Mouse (Mus musculus): ENCODE results near the gene Krtap5-2.
"Not testable (repeated sequence)": the region's sequence is repeated elsewhere in the genome, so short reads cannot be mapped to it uniquely, and the experiment has no call there.

The Krtap5-2 gene

DNA sequence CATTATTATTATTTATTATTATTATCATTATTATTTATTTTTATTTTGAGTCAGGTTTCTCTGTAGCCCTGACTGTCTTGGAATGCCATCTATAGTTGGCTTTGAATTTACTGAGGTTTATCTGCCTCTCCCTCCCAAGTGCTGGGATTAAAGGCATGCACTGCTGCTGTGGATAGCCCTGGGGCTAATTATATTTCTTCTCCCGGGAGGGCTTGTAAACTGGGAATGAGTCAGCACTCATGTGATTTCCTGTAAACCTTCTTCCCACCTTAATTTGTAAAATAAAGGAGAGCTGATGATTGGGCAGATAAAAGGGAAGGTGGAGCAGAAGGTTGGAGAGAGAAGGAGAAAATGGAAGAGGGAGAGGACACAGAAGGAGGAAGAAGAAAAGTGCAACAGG is 35.1 kb downstream of the Krtap5-2 start:
- no peak for DNase-seq (ENCODE audit: low spot score in 2 of 2)

DNA sequence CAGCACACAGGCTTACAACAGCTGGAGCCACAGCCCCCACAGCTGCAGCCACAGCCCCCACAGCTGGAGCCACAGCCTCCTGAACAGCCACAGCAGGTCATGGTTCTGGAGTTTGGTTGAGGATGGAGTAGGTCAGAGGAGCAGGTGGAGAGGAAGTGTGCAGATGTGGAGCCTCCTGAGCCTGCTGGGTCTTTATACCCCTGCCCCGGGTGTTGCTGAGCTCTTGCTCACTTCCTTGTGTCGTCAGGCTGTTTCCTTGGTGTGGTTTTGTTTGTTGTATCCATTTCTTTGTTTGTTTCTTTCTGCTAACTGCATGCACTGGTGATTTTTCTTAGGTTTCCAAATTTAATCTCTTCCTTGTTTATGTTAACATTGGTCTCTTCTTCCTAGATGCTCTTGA is 39.9 kb downstream of the Krtap5-2 start, which contains the start of gene Gm39115:
TSS of gene Gm39115 (minus strand) at position 101 of the 400 bp plus-strand sequence.
- not testable (repeated sequence) for DNase-seq (ENCODE audit: low spot score in 2 of 2)

DNA sequence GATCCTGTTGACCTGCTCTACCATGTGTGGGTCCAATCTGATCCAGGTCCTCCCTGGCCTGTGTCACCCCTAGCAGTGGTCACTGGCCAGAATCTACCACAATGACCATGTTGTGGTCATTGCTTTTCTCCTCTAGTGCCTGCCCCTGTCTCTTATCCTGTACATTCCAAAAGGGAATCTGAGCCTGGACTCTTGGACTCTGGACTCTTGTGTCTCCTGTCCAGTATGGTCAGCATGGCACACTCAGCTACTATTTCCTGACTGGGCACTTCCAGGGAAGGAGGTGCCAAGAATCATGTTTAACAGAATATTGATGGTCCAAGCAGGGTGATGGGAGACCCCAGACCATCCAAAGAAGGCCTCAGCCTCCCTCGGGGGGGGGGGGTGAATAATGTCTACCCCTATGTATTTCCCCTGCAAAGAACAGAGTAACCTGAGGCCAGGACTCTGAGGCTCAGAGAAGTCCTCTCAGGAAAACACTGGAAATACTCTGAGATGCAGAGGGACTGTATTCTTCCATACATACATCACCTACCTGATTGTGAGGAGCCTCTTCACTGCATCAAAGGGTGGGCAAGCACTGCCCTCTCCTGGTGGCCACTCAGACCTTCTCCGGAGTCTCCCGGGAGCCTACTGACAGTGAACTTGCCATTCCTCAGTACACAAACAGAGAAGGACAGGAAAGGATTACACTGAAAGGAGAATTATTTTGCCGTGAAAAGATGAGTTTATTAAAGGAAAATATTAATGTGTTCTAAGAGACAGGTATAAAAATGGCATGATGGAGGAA is 41.4 kb downstream of the Krtap5-2 start:
- no peak for DNase-seq (ENCODE audit: low spot score in 2 of 2)

DNA sequence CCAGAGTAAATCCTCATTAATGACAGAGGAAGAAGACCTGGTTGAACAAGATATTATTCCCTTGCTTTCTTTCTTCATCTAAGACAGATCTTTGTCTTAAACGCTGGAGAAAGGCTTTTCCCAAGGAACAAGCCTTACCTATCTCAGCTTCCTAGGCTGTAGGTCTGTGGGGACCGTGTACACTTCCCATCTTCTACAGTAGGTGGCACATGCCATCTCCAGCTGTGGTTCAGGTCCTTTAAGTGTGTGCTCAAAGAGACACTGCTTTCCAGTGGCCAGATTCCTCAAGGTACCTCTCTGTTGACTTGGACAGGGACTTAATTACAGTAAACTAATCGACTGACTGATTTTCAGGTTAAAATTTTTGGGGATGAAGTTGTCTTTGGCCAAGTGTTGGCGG is 47.0 kb downstream of the Krtap5-2 start:
- DNase-seq (ENCODE audit: low spot score in 2 of 2): no peak

Measured in spleen, postnatal 4 days (tissue).